Mouse (Mus musculus) gastrocnemius, postnatal 14 days (tissue): Measurements from ENCODE around the gene Ankrd63. TPM values are rescaled to one million over a fixed set of nuclear protein-coding genes. Genes with fewer than 3 reads are reported as not detected.

Source experiments
- DNase-seq: peaks from one replicate; pipeline ENCODE4 v3.0.0; 2021; ENCODE audit warnings: mixed read lengths
- intact Hi-C: fragments of 180-260 bp; cut with DNase I; formaldehyde crosslinking; loops from one replicate; pipeline ENCODE4 v1.15.1; 2025; ENCODE audit warnings: low total_unique reads
- total RNA-seq, 2 experiments: library from RNA; stranded (reverse); gene quantifications; 2 replicates each; pipeline ENCODE4 v1.2.3; 2021

Ankrd63 gene
- total RNA-seq, 2 experiments from 2014 or later, result not detected

DNA sequence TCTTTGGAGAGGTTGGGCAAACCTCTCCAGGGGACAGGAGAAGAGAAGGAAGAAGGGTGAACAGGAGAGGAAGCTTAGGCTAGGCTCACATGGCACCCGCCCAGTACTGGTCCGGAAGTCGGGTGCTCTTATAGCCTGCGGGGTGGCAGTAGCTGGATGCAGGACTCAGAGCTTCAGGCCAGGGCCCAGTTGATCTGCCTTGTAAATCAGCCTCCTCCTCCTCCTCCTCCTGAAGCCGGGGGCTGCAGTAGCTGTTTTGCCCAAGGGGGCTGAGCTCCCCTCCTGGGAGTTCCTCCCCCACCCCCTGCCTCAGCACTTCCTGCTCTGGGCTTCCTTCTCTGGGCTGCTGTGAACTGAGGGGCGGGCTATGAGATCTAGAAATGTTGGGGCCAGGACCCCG, 24.6 kb upstream of the Ankrd63 start, which contains the start of gene Plcb2:
TSS of gene Plcb2 (minus strand) at position 102 of the 400 bp plus-strand sequence.
- intact Hi-C loops, result no loop called here
- DNase-seq, result no peak

DNA sequence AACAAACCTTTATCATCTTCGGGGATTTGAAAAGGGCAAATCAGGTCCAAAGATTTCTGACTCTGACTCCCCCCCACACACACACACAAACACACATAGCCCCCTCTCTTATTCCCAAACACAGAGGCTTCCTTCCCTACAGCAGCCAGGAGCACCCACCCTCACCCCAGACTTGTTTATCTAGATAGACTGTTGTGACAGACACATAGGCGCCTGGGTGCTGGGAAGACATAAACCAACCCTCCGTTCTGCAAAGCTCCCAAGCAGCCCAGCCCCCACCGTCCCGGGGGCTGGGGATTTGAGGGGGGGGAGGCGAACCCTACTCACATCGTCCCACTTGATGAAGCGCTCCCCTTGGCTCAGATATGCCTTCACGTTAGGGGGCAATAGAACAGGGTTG, 24.1 kb upstream of the Ankrd63 start:
- intact Hi-C loops, result no loop called here
- no peak for DNase-seq

DNA sequence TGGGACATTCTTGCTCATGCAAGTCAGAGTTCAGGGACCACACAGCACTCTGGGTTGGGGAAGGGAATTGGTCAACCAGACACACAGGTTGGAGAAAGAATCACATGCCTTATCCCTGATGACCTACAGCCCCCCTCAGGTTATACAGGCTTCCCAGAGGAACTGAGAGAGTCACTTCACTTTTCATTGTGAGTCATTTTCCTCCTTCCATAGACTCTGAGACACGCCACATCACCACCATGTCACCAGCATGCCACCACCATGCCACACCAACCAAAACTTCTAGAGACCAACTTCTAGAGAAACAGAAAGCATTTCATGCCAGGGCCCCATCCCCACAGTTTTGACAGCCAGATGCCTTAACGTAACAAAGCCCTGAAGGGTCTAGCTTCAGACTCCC, 23.1 kb upstream of the Ankrd63 start:
- DNase-seq, result no peak
- intact Hi-C loops, result no loop called here

DNA sequence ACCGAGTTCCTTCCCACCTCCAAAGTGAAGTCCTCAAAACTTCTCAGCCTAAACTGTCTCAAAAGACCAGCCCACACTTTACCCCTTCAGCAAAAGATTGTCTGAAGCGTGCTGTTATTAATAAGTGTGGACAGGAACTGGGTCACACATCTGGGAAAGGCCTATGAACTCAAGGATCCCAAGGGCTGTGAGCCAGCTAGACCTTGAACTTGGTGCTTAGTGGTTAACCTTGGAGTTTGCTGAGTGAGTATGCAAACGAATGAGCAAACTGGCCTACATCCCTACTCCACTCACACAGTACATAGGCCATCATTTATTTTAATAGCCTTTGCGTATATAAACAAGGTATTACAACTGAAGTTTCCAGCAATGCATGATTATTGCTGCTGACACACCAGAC, 21.7 kb upstream of the Ankrd63 start:
- no peak for DNase-seq
- intact Hi-C loops, result no loop called here

DNA sequence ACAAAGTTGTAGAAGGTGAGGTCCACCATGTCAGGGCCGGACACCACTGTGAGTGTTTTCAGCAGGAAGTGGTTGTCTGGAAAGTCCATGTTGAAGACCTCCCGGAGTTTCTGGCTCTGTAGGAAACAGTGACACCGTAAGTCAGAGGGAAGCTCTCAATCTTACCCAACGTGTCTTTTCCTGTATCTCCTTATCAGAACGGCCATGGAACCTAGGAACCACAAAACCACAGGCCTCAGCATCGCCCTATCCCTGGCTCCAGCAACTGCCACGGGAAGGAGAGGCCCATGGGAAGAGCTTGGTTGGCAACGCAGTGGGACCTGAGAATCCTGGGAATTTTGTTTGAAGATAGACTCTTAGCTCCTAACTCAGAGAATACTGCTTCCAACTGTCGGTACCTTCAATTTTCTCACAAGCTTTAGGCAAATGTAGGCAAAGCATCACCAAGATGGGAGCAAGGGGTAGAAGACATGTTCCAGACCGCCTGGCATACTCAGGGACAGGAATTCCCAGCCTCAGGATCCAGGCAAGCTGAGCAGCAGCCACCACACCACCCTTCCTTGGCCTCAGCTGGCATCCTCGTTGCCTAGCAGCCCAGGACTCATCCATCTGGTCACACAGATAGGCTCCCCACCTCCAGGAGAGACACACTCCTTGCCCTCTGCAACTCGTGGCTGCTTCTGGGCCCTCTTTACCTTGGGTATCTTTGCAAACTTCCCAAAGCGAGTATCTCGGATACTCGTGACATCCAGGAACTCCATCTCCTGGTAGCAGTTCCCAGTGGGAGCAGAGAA, 20.1 kb upstream of the Ankrd63 start:
- no peak for DNase-seq
- intact Hi-C loops, result no loop called here

DNA sequence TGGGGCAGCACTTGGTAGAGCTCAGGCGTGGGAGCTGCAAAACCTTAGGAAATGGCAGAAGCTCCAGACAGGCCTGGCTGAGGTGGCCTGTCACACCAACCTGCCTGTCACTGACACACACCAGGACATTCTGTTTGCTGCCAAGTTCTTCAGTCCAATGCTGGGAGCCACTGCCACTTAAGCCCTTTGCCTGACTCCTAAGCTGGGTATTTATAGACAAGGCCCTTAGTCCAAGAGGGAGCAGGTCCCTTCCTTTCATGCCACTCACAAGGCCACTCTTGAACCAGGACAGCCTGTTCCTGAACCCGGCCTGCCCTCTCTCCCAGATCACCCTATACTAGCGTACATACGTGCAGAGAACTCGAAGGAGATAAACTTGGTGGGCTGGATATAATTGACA, 12.9 kb upstream of the Ankrd63 start:
- intact Hi-C loops, result no loop called here
- DNase-seq, result no peak

DNA sequence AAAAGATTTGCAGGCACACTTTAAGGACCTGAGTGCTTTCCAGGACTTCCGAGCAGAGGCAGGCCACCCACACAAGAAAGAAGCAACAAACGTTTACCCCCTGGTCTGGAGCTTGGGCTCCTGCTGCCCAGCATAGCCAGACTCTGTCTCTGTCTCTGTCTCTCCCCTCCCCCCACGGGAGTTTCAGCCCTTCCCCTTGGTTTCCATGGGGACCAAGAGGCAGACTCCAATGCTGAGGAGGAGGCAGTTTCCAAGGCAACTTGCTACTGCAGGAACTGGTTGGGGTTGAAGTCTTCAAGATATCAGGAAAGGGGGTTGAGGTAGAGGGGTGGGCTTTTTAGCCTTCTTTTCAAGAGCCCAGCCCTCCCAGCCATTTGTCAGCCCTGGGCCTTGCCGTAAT, 10.5 kb upstream of the Ankrd63 start:
- intact Hi-C loops, result no loop called here
- no peak for DNase-seq

DNA sequence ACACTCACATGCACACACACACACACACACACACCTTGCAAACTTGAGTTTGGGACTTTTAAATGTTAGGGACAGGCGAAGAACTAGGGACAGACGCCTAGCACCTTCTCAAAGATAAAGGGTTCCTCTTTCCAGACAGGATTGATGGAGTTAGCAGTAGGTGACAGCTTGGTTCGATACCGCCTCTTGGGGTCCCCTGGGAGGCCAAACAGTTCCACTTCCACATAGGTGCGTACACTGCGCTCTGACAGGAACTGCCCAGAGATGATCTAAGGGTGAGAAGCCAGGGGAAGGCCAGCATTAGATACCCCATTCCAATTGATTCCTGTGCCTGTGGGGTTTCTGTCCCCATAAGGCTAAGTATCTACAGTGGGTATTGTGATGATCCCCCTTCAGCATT, 9.9 kb upstream of the Ankrd63 start:
- intact Hi-C loops, result no loop called here
- DNase-seq, result no peak

DNA sequence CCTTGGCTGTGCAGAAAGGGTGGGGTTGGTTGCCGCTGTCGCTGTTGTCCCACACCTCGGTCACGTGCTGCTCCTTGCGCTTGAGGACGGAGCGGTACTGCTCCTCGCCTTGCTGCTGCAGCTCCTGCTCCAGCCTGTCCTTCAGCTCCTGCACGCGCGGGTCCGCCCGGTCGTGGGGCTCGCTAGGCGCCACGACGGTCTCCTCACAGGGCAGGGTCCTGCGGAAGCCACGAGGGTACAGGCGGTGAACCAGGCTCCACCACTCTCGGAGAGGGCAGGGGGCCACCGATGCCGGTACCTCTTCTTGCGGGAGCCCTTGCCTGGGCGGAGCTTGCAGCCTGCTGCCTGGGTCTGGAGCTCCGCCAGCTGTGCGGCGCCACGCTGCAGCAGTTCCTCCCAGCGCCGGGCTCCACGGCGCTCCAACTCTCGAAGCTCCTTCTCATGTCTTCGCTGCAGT, 7.3 kb upstream of the Ankrd63 start:
- intact Hi-C loops, result no loop called here
- peak; percentile 56 for DNase-seq

DNA sequence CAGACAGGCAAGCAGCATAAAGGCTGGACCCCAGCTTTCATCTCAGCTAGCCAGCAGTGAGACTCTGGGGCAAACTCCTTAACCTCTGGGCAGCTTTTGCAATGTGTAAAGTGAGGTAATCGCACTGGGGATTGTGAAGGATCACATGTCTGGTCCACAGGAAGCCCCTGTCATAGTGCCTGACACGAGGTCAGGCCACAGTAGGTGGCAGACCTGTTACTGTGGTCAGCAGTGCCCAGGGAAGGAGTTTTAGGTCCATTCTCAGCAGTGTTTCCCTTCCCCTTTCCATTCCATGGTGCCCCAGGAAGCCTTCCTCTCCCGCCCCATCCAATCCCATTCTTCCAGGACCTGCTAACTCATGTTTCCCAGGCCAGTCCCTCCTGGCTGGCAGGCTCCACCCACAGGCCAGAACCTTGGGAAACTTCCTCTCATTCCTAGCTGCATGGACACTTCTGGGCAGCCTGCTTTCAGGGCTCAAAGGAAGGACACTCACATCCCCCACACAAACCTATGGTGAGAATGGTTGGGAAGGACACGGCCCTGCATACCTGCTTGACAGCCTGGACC, 6.0 kb upstream of the Ankrd63 start:
- intact Hi-C loops, result loop anchor here (10.0 kb wide), 1 partner anchor 75 kb away; no protein-coding TSS in a partner anchor

DNA sequence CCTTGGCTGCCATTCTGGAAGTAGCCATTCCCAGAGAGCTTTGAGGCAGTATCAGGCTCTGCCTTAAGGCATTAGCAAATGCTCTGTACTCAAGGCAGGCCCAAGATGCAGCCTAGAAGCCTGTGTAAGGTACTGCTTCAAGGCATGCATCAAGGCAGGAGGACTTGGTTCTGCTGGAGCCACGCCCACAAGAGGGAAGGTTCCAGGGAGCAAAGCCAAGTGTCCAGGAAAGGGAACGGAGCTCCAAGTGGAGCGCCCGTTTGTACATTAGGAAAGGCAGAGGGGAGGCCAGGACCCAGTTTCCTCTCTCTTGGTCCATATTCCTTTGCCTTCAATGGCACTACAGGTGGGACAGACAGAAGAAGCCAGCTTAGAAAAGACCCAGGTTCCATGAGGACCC, 4.7 kb upstream of the Ankrd63 start:
- no peak for DNase-seq
- intact Hi-C loops, result loop anchor here (10.0 kb wide), 1 partner anchor 76 kb away; no protein-coding TSS in a partner anchor

More for the DNA sequence above, 6.0 kb upstream of the Ankrd63 start:
- no peak for DNase-seq

DNA sequence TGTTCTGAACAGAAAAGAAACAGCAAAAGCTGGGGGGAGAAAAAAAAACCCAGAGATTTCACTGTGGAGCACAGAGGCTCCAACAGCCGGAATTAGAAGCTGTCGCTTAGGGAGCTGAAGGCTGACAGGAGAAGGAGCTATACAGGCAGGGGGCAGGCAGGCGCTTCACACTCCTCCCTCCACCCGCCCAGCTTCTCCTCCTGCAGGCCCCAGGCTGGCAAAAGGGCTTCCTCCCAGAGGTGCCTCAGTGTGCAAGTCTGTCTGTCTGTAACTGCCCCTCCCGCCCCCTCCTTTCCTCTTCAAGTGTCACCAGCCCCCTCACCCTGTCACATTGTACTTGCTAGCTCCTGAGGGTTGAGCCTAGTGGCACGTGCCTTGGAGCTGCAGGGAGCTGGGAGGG, 2.7 kb upstream of the Ankrd63 start:
- no peak for DNase-seq
- intact Hi-C loops, result loop anchor here (10.0 kb wide), 1 partner anchor 78 kb away; no protein-coding TSS in a partner anchor

DNA sequence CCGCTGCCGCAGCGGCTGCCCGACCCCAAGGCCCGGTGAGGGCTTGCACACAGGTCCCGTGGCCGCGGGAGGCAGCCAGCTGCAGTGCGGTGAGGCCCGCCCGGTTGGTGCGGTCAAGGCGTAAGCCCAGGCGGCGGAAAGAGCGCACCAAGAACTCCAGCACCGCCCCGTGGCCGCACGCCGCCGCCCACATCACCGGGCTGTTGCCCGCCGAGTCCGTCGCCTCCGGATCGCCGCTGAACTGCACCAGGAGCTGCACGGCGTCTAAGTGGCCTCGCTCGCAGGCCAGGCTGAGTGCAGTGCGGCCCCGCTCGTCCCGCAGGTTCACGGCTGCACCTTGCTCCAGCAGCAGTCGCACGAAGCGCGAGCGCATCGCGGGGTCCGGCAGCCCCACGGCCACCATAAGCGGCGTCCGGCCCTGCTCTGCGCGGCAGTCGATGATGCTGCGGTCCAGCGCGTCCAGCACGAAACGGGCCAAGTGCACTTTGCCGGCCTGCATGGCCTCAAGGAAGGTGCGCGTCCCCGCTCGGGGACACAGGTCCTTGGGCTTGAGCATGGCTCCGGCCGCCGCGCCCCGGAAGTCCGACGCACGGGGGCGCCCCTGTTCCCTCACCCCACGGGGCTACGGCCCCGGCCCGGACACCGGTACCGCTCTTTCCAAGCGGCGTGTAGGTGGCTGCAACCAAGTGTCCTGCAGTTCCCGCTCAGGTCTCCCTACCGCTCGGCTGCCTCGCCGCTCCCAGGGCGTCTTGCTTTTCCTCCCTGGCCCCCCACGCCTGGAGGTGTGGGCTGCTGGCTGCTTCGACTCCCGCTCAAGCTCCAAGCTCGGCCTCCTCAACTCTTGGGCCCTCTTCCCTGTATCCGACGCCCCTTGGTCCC, 641 bp downstream of the Ankrd63 start:
- intact Hi-C loops, result loop anchor here (10.0 kb wide), 1 partner anchor 82 kb away; no protein-coding TSS in a partner anchor

DNA sequence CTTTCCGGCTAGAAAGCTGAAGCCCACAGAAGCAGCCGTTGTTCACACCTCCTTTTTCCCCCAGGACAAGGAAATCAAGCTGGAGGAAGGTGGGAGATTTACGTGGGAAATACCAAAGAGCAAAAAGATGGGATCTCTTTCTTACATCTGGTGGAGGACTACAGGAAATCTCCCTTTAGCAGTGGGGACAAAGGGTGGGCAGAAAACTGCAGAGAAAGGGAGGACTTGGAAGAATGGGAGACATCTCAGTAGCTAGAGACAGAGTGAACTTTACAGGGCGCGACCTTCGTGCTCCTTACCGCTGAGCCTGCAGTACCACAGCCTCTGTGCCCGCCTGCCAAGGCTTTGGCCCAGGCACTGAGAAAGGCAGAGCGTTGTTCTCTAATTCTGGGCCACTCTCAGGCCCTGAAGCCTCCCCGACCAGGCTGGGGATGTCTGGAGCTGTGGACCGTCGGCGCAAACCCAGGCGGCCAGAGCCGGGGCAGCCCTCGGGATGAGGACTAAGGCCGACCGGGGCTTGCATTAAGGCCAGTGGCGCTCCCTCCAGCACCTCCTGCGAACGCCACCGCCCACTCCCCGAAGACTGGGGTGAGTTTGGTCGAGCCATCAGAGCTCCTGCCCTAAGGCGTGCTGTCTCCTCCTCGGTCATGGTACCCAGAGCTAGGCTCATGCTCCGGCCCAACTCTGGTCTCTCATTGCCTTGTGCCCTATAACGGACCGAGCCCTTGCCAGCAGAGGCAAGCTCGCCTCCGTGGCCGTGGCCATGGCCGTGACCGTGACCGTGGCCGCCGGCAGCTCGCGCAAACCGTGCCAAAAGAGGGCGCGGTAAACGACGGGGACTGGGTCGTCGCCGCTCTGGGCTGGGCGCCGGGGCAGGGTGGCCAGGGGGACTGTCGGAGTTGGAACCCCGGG, 1.5 kb downstream of the Ankrd63 start:
- no peak for DNase-seq
- intact Hi-C loops, result loop anchor here (10.0 kb wide), 1 partner anchor 83 kb away; no protein-coding TSS in a partner anchor

More for the DNA sequence above, 641 bp downstream of the Ankrd63 start:
- DNase-seq, result peak; percentile 48

DNA sequence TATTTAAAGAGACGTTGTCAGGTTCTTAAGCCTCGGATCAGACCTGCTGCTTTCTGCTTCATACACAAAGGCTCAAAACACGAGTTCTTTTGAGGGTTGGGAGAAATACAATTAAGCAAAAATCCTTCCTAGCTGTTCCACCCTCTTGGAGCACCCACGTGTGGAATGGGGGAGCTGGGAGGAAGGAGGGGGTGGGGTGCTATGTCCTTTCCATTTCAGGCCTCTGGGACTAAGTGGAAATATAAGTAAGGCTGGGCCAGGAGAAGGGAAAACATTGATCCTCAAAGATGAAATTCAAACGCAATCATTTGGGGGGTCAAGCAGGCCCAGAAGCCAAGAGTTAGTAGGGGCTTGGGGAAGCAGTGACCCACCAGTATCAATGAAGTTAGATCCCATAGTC, 2.6 kb downstream of the Ankrd63 start:
- DNase-seq, result no peak
- intact Hi-C loops, result loop anchor here (10.0 kb wide), 1 partner anchor 84 kb away; no protein-coding TSS in a partner anchor

DNA sequence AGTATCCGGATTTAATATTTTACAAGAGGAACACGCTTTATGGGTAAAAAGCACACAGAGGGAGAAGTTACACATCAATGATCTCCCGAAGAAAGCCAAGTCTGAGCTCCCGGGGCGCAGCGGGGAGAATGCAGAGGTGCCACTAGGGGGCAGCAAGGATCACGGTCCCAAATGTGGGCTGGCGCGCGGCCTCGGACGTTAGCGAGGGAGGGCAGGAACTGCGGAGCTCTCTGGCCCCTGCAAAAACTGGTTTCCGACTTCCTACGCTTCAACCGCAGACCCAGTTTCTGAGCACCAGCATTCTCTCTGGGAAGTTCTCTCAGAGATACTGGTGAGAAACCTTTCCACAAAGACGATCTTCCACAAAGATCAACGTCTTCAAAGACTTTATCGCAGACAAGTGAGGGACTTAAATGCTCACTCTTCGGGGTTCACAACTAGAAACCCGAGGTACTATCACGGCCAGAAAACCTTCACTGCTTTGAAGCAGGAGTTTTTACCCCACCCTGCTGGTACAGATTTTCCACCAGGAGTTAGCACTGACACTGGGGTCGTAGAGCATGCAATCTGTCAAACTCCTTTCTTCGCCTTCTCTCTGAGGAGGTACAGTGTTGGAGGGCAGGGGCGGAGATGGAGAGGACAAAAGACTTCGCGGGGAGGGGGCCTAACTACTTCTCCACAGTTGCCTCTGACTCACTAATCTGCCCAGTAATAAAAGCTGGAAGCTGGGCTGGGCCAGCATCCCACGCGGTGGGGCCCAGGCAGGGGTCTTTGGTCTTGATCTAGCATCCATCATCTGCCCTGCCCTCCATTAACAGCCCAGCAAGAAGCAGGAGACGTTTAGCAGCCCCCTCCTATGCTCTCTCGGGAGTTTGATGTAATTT, 3.3 kb downstream of the Ankrd63 start:
- DNase-seq, result peak; percentile 87
- intact Hi-C loops, result loop anchor here (10.0 kb wide), 1 partner anchor 84 kb away; no protein-coding TSS in a partner anchor

DNA sequence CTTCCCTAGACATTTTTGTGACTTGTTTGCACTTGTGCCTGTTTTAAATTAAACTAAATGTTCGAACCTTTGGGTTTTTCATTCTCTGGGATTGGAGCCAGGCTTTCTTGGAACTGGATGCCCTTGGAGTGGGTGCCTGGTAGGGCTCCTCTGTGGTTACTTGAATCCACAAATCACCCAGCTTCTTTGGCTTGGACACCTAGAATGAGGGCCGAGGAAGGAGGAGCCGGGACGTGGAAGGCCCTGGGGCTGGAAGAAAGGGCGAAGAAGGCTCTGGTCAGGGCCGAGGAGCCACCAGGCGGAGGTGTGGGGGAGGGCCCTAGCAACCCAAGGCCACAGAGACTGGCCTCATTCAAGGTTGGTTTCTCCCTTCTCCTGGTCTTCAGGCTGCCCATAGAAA, 5.8 kb downstream of the Ankrd63 start:
- intact Hi-C loops, result no loop called here
- no peak for DNase-seq
